Mouse (Mus musculus): ENCODE measurements at regions not wholly inside any gene's neighbourhood (a gene's known extent, or its start where the extent isn't known, plus 50 kb on each side); places are given as distances from the start of the nearest gene placed in this dataset.

- TF ChIP-seq POLR2A (IDR thresholded peaks at IDR 0.05; ENCODE audit: borderline replicate concordance, extremely low read depth, insufficient read depth, insufficient read length, poor library complexity, severe bottlenecking) (no peak), CTCF (IDR thresholded peaks at IDR 0.05; ENCODE audit: borderline replicate concordance, extremely low read depth, insufficient read depth, insufficient read length) (no peak)
Measured at GRCm38 (mm10) chr3:56397851-56398496, 214.5 kb upstream of the Nbea start.
